Mouse (Mus musculus) testis, adult 2 months (tissue): ENCODE results near the gene Kdm6b. TPM values are rescaled to one million over a fixed set of nuclear protein-coding genes. Genes with fewer than 3 reads are reported as not detected.

Experiments
- H3K27ac ChIP-seq: fragments of 200-500 bp; 2 replicates; pipeline ENCODE4 v1.5.1; 2012; ENCODE audit warnings: low read depth, low read length; ENCODE audit not compliant: control insufficient read depth, insufficient read depth
- H3K27me3 ChIP-seq: fragments of 200-500 bp; 2 replicates; pipeline ENCODE4 v1.6.1; 2012; ENCODE audit warnings: mild to moderate bottlenecking, low read length, moderate library complexity; ENCODE audit not compliant: control insufficient read depth, insufficient read depth
- H3K36me3 ChIP-seq: fragments of 200-500 bp; 2 replicates; pipeline ENCODE4 v1.6.1; 2012; ENCODE audit warnings: mild to moderate bottlenecking, low read length; ENCODE audit not compliant: control insufficient read depth, insufficient read depth
- H3K4me1 ChIP-seq: fragments of 200-500 bp; 2 replicates; pipeline ENCODE4 v1.6.1; 2012; ENCODE audit warnings: low read length; ENCODE audit not compliant: control insufficient read depth, insufficient read depth
- H3K4me3 ChIP-seq: fragments of 200-500 bp; 2 replicates; pipeline ENCODE4 v1.5.1; 2012; ENCODE audit warnings: low read depth, mild to moderate bottlenecking, low read length, moderate library complexity, mixed read lengths; ENCODE audit not compliant: control insufficient read depth
- CTCF ChIP-seq: fragments of 200-500 bp; IDR thresholded peaks from 2 replicates; pipeline ENCODE4 v1.5.1; 2012; ENCODE audit warnings: low read depth, mild to moderate bottlenecking, inconsistent platforms, low read length, moderate library complexity; ENCODE audit not compliant: control insufficient read depth, insufficient read depth, insufficient replicate concordance
- POLR2A ChIP-seq: fragments of 200-500 bp; IDR thresholded peaks from 2 replicates; pipeline ENCODE4 v1.6.1; 2012; ENCODE audit warnings: low read depth, mild to moderate bottlenecking, inconsistent platforms, low read length, moderate library complexity; ENCODE audit not compliant: control insufficient read depth
- polyA plus RNA-seq: library from polyadenylated mRNA; depleted of rRNA; stranded (reverse); fragments of >200 nt; gene quantifications from 2 replicates; pipeline ENCODE4 v1.2.3, GENCODE M21; 2012

Kdm6b gene
- polyA plus RNA-seq, 1 experiment = 8.0 TPM

DNA sequence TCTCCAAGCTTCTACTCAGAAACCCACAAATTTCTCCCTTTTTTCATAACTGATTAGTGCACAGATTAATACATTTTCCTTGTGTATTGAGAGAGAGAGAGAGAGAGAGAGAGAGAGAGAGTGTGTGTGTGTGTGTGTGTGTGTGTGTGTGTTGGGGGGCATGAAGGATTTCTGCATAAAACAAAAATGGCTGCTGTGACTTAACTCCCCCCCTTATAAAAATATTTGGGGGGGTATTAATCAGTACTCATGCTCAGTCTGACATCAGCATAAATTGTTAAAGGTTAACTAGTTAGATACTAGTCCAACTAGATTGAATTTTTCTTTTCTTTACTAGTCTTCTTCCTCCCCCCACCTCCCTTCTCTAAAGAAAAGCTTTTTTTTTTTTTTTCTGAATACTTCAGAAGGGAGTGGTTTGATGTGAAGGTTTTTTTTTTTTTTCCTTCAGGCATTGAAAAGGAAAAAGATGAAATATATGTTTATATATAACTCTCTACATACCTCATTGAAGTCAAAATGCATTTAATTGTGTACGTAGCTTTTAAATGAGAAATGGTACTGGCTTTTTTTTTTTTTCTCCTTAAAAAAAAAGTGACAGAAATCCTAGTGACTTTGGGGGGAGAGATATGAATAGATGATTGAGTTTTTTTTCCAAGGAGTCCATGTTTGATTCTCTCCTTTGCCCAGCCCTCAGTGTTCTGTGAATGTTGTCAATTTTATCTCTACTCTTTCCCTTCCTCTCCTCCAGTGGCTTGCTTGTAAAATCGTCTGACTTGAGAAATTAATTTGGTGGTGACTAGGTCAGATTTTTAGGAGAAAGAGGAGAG lies 43.3 kb downstream of the Kdm6b start:
- Histone ChIP-seq H3K36me3 (no peaks in the 10 kb centered on the region), H3K4me1 (peaks cover 25% of the 10 kb centered on the region), H3K27me3 (no peaks in the 10 kb centered on the region), H3K27ac (no peak overlapping the region), H3K4me3 (no peak overlapping the region)
- no peak for TF ChIP-seq POLR2A
- no peak for TF ChIP-seq CTCF

DNA sequence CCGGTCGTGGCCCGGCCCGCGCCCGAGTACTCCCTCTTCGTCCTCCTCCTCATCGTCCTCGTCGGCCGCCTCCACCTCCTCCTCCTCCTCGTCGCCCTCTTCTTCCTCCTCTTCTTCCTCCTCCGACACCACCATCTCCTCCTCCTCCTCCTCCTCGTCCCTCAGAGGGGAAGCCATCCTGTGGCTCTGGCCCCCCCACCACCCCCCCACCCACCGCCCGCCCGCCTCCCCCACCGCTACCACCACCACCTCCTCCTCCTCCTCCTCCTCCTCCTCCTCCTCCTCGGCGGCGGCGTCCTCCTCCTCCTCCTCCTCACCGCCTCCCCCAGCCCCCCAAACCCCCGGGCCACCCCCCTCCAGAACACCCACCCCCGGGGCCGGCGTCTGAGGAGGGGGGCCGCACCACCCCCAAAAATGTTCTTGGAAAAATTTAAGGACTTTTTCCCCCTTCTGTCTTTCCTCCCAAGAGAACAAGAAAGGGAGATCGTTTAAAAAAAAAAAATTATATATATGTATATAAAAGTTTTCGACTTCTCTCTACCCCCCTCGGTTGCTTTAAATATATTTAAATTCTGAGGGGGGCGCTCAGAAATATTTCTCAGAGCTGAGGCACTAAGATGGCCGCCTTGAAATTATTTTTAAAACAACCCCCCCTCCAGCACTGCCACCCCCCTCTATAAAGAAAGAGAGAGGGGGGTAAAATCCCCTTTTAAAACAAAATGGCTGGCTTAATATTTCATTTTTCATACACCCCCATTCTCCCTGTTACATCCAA lies 44.1 kb downstream of the Kdm6b start, which contains the start of gene Chd3:
Chd3 (minus strand) TSS at position 192 of the 775 bp plus-strand sequence.
- H3K4me3 ChIP-seq = peak within 1 kb of the TSS; percentile 84
- no peaks in the 10 kb centered on the region for H3K36me3 ChIP-seq
- TF ChIP-seq POLR2A (no peak), CTCF (no peak)
- no peaks in the 10 kb centered on the region for H3K27me3 ChIP-seq
- peaks cover 31% of the 10 kb centered on the region for H3K4me1 ChIP-seq
- H3K27ac ChIP-seq = peak within 1 kb of the TSS; percentile 82

DNA sequence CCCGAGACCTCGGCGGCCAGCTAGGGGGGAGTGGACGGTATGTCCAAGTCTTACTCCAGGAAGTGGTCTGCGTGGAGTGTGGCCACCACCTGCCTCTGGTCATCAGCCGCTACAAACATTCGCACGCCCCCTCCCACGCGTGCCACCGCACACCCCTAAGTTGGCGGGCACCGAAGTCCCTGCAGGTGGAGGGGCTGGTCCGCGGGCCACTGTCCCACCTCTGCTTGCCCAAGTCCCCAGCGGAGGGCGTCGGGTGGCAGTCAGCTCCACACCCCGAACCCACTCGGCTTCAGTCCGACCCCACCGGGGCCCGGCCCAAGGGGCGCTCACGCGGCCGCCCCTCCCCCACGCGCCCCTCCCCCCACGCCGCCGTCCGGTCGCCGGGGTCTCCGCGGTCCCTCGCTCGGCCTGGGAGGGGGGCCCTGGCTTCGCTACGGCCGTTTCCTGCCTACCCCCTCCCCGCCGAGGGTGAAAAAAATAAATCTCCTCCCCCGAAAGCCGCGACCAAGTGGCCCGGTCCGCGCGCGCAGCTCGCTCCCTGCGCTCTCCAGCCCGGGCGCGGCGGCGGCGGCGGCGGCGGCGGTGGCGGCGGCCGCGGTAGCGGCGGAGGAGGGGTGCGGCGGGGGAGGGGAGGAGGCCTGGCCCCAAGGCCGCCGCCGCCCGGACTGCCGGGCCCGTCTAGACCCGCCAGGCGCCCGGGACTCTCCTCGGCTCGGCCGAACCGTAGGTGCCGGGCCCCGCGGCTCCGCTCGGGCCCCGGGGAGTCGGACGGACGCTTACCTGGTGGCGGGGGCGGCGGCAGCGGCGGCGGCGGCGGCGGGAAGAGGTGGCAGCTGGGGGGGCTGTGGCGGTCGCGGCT lies 44.9 kb downstream of the Kdm6b start:
- no peaks in the 10 kb centered on the region for H3K27me3 ChIP-seq
- no peaks in the 10 kb centered on the region for H3K36me3 ChIP-seq
- H3K4me1 ChIP-seq = peaks cover 32% of the 10 kb centered on the region
- peak overlapping the region; percentile 82 for H3K27ac ChIP-seq
- TF ChIP-seq CTCF = no peak
- no peak for TF ChIP-seq POLR2A
- peak overlapping the region; percentile 84 for H3K4me3 ChIP-seq

DNA sequence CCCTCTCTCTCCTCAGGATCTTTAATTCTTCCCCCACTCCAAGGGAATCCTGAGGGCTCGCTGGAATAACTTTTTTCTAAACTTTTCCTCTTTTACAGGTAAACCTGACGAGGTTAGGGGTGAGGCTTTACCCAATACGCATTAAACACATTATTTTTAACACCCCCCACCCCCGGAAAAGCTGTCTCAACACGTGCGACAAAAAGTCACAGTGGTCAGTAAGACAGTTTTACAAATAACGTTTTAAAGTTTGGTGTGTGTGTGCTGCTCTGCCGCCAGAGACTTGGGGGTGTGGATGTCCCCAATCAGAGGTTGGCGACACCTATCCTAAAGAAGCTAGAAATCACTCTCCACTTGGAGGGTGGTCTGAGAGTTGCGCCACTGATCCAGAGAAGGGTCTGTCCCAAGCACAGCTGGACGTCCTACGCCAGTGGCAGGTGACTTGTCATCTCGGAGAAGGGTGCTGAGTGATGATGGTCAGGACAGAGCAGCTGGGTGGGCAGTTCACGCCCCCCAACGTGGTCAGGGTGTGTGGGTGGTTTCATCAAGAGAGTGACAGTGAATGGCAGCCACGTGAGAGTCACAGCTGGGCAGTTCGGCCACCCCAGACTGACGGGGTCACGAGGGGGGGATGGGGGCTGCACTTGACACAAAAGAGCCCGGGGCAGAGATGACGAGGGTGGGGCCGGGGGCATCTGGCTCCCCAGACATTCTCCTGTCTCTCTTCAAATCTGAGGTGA lies 45.7 kb downstream of the Kdm6b start:
- no peaks in the 10 kb centered on the region for H3K36me3 ChIP-seq
- H3K4me1 ChIP-seq = peaks cover 32% of the 10 kb centered on the region
- peak overlapping the region; percentile 78 for H3K27ac ChIP-seq
- no peak for TF ChIP-seq CTCF
- no peak for TF ChIP-seq POLR2A
- peak overlapping the region; percentile 84 for H3K4me3 ChIP-seq
- no peaks in the 10 kb centered on the region for H3K27me3 ChIP-seq

DNA sequence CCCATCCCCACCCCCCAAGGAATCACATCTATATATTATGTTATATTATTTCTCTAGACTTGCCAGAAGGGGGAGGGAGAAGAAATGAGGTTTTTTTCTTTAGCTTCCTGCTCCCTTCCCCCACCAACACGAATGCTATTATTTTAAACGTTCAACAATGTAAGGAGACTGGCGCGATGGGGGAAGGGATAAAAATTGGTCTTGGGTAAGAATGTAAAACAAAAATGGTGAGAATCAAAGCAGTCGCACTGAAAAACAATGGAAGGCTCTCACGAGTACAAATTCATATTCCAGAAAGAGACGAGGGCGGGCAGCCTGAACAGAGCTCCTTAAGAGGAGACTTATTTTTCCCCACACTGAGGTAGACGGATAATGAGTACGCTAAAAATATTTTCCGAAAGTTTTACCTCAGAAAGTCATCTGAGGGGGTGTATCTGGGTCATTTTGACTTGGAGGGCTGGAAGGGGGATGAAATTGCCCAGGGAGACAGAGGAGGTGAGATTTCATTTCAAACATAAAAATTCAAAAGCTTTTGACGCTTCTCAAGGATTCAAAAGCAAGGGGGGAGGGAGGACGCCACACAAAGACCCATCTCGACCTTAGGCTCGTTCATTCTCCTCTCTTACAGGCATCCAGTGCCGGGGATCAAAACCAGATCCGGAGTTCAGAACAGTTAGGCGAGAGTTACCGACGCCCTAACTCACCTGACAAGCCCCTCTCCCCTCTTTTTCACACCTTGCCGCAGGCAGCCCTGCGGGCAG lies 46.4 kb downstream of the Kdm6b start:
- Histone ChIP-seq H3K4me1 (peaks cover 30% of the 10 kb centered on the region), H3K27ac (peak overlapping the region; percentile 61), H3K4me3 (peak overlapping the region; percentile 35), H3K27me3 (no peaks in the 10 kb centered on the region), H3K36me3 (no peaks in the 10 kb centered on the region)
- TF ChIP-seq CTCF = no peak
